Mouse (Mus musculus): ENCODE data around the gene Cd1d1.

- TF ChIP-seq GATA1 (IDR thresholded peaks at IDR 0.05; ENCODE audit: borderline replicate concordance, low read length): no peak
- no peak for TF ChIP-seq FLI1 (IDR thresholded peaks at IDR 0.05; ENCODE audit: low read length)
Observed at GRCm38 (mm10) chr3:86996111-86996510, 3.1 kb downstream of the Cd1d1 start.

Measured in megakaryocyte, embryonic 14.5 days (primary cell).